Mouse (Mus musculus) gastrocnemius, adult 2 months (tissue): ENCODE measurements around the gene Sf3b6. TPM values are rescaled to one million over a fixed set of nuclear protein-coding genes. Genes with fewer than 3 reads are reported as not detected.

Experiments used
- DNase-seq: peaks from one replicate; pipeline ENCODE4 v3.0.0; 2022
- H3K27ac ChIP-seq: fragments of 200-600 bp; 2 replicates; pipeline ENCODE4 v1.8.1; 2022; ENCODE audit warnings: mild to moderate bottlenecking
- H3K4me3 ChIP-seq: fragments of 200-600 bp; 2 replicates; pipeline ENCODE4 v1.8.1; 2022; ENCODE audit warnings: mild to moderate bottlenecking, moderate library complexity
- CTCF ChIP-seq: fragments of 200-600 bp; IDR thresholded peaks from 2 replicates; pipeline ENCODE4 v1.8.1; 2022; ENCODE audit warnings: antibody characterized with exemption, mild to moderate bottlenecking, moderate library complexity
- intact Hi-C: fragments of 180-260 bp; cut with DNase I; formaldehyde crosslinking; loops from one replicate; pipeline ENCODE4 v1.15.1; 2025
- total RNA-seq, 2 experiments: library from RNA; stranded (reverse); gene quantifications; 2 replicates each; pipeline ENCODE4 v1.2.3; 2021

The Sf3b6 gene
- total RNA-seq, 2 experiments from 2014 or later, result 24.0 to 37.0 TPM

DNA sequence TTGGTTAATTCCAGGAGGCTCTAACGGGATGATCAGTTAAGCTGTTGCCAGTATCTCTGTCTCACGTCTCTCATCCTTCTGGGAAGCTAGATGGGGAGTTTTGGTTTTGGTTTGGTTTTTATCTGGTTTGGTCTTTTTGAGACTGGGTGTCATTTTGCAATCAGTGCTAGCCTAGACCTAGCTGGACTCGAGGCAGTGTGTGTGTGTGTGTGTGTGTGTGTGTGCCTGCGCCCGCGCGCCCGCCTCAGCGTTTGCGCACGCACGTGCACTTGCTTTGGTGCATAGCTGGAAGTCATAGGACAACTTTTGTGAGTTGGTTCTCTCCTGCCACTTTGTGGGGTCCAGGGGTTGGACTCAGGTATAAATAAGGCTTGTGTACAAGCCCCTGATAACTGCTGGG is 26.4 kb downstream of the Sf3b6 start:
- Histone ChIP-seq H3K4me3 (peak overlapping the region; percentile 78), H3K27ac (peak overlapping the region; percentile 87)
- intact Hi-C loops, result loop anchor here (5.0 kb wide), 1 partner anchor 74 kb away; the partner anchor contains the start of gene Atad2b
- DNase-seq, result peak; percentile 49
- no peak for TF ChIP-seq CTCF

DNA sequence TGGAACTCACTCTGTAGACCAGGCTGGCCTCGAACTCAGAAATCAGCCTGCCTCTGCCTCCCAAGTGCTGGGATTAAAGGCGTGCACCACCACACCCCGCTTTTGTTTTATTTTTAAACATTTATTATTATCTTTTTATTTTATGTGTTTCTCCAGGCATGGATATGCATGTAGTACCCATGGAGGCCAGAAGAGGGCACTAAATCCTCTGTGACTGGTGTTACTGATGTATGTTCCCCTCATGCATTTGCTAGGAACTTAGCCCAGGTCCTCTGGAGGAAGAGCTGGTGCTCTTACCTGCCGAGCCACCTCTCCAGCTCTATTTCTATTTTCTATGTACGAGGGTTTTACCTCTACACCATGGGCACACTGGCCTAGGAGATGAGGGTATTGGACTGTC is 38.8 kb downstream of the Sf3b6 start:
- TF ChIP-seq CTCF, result peak; percentile 58
- no peak for DNase-seq
- intact Hi-C loops, result loop anchor here (10.0 kb wide), 1 partner anchor 119 kb away; no protein-coding TSS in a partner anchor
- Histone ChIP-seq H3K27ac (no peak overlapping the region), H3K4me3 (no peak overlapping the region)

- TF ChIP-seq CTCF, result peak; percentile 50
- intact Hi-C loops, result loop anchor here (10.0 kb wide), 1 partner anchor 118 kb away; no protein-coding TSS in a partner anchor
- H3K4me3 ChIP-seq, result no peak overlapping the region
- no peak overlapping the region for H3K27ac ChIP-seq
- no peak for DNase-seq
These were observed 39.5 kb downstream of the Sf3b6 start for GRCm38 (mm10) chr12:4856834-4857233.

DNA sequence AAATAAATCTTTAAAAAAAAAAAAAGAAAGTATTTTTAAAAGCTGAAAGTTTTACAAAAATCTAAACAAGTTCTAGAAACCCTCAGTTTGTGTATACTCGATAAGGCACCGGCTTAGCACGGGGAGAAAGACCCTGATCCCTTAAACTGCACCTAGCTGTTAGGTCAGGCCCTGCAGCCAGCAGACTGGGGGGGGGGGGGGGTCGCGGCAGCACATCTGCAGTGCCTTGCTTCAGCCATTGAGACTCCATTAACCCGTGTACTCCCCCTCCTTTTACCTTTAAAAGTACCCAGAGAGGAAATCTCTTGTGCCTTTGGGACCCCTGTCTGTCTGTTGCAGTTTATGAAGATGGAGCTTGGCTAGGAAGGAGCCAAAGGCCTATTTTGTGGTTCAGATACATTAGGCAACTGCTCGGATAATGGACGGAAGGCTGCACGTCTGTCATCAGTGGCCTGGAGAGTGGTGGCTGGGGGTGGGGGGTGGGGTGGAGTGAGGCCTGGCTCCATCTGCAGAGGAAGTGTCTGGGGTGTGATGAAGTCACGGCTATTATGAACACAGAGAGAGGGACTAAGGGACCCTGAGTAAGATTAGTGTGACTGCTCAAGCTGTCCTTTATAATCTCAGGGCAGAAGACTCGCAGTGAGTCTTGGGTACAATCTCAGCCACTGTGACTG is 42.0 kb downstream of the Sf3b6 start:
- Histone ChIP-seq H3K4me3 (no peak overlapping the region), H3K27ac (no peak overlapping the region)
- DNase-seq, result no peak
- intact Hi-C loops, result loop anchor here (10.0 kb wide), 1 partner anchor 115 kb away; no protein-coding TSS in a partner anchor
- no peak for TF ChIP-seq CTCF

DNA sequence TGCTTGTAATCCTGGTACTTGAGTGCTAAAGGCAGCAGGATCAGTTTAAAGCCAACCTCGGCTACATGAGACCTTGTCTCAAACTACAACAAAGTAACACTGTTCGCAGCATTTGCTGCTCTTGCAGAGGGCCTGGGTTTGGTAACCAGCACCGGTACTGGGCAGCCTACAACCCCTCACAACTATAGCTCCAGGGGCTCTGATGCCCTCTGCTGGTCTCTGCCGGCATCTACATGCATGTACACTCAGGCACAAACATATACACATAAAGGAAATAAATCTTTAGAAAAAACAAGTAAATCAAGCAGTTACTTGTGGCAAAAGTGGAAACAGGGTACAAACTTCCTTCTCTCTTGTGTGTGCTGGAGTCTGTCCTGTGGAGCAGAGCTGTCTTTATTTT is 45.3 kb downstream of the Sf3b6 start:
- intact Hi-C loops, result no loop called here
- no peak for DNase-seq
- Histone ChIP-seq H3K4me3 (no peak overlapping the region), H3K27ac (no peak overlapping the region)
- peak; percentile 36 for TF ChIP-seq CTCF

DNA sequence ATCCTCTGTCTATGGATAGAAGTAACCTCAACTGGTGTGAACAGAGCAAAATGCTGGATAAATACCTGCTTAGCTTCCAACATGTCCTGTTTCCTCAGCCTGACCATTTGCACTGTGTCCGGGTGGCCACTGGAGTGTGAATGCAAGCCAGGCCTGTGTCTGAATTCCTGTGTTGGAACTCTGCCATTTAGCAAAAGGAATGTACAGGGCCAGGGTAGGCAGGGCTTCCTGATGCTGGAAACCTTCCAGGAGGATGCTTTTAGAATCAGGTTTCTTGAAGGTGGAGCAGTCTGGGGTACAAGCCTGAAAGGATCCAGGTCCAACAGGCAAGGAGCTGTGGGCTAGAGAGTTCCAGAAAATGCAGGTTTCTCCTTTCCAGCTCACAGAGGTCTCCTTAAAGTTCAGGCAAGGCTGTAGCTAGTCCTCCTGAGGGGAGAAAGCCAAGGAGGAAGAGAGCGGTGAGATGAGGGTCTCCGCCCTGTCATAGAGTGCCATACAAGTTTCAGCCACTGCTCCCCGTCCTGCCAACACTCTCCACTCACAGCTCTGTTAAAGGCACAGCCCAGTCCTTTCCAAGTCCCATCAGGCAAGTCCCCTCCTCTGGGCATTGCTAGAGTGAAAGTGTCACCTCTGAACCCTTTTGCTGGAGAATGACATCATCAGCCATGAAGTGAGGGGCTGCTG is 46.5 kb downstream of the Sf3b6 start:
- no peak for DNase-seq
- Histone ChIP-seq H3K4me3 (no peak overlapping the region), H3K27ac (no peak overlapping the region)
- intact Hi-C loops, result no loop called here
- no peak for TF ChIP-seq CTCF

DNA sequence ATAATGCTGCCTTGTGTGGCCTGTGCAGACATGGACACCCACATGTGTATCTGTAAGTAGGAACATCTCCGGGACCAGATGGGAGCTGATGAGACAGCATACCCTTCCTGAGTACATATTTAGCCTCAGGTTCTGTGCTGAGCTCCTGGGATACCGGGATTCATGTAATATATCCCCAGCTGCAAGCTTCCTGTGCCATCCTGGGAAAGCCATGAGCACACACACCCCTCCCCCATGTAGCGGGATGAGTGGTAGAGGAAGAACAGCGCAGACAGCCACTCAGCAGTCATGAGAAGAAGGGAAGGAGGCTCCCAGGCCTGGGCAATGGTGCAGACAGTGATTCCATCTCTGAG is 47.0 kb downstream of the Sf3b6 start:
- H3K4me3 ChIP-seq, result no peak overlapping the region
- intact Hi-C loops, result no loop called here
- no peak for DNase-seq
- H3K27ac ChIP-seq, result no peak overlapping the region
- no peak for TF ChIP-seq CTCF

- DNase-seq, result no peak
- no peak for TF ChIP-seq CTCF
- no peak overlapping the region for H3K27ac ChIP-seq
- no peak overlapping the region for H3K4me3 ChIP-seq
- intact Hi-C loops, result no loop called here
These were observed 51.6 kb downstream of the Sf3b6 start for GRCm38 (mm10) chr12:4868924-4869323.

DNA sequence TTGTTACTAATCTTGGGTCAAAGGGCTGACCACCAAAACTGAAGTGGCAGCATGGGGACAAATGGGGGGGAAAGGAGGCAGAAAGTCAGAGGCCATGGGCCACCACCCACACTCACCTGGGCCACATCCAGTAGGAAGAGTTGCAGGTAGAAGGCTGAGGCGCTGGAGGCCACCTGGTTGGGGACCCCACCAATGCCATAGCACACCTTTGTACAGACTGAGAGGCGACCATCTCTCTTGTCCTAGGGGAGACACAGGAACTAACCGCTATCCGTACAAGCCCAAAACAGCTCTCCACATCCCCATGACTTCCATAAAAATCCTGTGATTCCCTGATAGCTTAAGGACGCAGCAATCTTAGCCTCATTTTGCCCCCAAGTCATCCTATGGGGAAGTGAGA is 53.9 kb downstream of the Sf3b6 start:
- intact Hi-C loops, result no loop called here
- no peak overlapping the region for H3K4me3 ChIP-seq
- TF ChIP-seq CTCF, result no peak

DNA sequence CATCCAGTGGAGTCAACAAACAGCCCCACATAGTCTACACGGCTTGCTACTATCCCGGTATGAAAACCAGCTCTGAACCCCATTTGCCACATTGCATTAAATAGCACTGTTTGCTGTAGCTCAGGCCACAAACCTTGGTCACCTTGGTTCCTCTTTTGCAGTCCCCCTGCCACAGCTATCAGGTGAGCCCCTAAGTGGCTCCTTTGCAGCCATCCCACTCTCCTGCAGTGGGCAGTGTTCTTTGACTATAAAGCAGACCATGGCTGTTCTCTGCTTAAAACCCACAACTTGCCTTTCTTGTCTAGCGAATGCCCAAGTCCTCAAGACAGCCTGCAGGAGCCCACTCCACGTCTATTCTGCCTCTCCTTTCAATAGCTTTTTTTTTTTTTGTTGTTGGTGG is 54.9 kb downstream of the Sf3b6 start:
- intact Hi-C loops, result no loop called here
- Histone ChIP-seq H3K4me3 (no peak overlapping the region), H3K27ac (no peak overlapping the region)
- TF ChIP-seq CTCF, result no peak
- DNase-seq, result no peak

More for the DNA sequence above, 53.9 kb downstream of the Sf3b6 start:
- no peak for DNase-seq
- H3K27ac ChIP-seq, result no peak overlapping the region

DNA sequence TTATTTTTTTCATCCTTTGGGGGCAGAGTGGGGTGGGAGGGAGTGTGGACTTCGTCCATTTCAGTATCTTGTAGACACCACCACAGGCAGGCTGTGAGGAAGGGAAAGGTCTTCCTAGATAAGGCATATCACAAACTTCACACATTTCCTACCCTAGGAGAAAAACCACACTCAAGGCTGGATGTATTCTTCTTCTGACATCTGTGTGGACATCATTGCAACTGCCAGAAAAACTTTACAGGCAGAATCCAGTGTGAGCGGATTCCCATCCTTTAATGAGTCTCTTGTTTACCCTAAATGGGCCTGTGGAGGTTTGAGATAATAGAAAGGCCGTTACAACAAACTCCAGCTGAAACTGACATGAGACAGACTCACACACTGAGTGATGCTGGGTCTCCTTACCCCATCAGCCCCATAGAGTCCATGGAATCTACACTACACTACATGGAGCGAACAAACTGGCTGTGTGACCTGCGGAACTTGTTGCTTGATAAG is 55.7 kb downstream of the Sf3b6 start:
- intact Hi-C loops, result no loop called here
- Histone ChIP-seq H3K27ac (no peak overlapping the region), H3K4me3 (no peak overlapping the region)
- TF ChIP-seq CTCF, result no peak
- DNase-seq, result no peak

DNA sequence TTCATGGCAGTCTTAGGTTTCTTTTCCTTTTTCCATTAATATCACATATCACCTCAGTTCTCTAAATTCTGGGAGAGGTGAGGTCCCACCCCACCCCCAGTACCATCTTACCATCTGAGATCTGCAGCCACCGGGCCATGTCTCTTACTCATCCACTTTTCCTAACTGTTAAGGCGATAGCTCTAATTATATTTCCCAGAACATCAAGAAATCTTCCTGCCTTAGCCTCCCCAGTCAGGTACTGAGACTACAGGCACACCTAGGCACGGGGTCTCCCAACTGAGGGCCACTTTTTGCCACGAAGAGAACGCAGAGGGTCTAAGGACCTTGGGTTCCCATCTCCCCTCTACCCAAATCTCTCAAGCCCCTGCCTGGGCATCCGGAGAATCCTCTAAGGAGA is 56.2 kb downstream of the Sf3b6 start:
- DNase-seq, result no peak
- intact Hi-C loops, result no loop called here
- H3K27ac ChIP-seq, result no peak overlapping the region
- TF ChIP-seq CTCF, result no peak
- no peak overlapping the region for H3K4me3 ChIP-seq

GRCm38 (mm10) chr12:4874161-4874927 is 57.0 kb downstream of the Sf3b6 start, which contains the start of gene Mfsd2b:
Gene Mfsd2b (minus strand): TSS chr12:4874359.
- no peak for TF ChIP-seq CTCF
- Histone ChIP-seq H3K4me3 (peak within 1 kb of the TSS; percentile 57), H3K27ac (no peak within 1 kb of the TSS)
- peak; percentile 80 for DNase-seq
- intact Hi-C loops, result no loop called here
